Mouse (Mus musculus): ENCODE results near the gene Pim3.

Gene Pim3

GRCm38 (mm10) chr15:88858141-88858541 is 3.8 kb upstream of the Pim3 start:
- no peak for DNase-seq (ENCODE audit: low spot score in 2 of 2)

GRCm38 (mm10) chr15:88858707-88859106 is 3.3 kb upstream of the Pim3 start:
- DNase-seq (ENCODE audit: low spot score in 2 of 2), result no peak

- no peak for DNase-seq (ENCODE audit: low spot score in 2 of 2)
Measured at GRCm38 (mm10) chr15:88859206-88859970, 2.6 kb upstream of the Pim3 start.

GRCm38 (mm10) chr15:88860781-88861180 is 1.2 kb upstream of the Pim3 start:
- DNase-seq (ENCODE audit: low spot score in 2 of 2), result no peak

GRCm38 (mm10) chr15:88862881-88863694 is 1.1 kb downstream of the Pim3 start:
- peak; percentile 54 to 56 for DNase-seq (ENCODE audit: low spot score in 2 of 2)

- DNase-seq (ENCODE audit: low spot score in 2 of 2), result peak; percentile 42 to 68
Measured at GRCm38 (mm10) chr15:88863695-88864231, 1.8 kb downstream of the Pim3 start.

- no peak for DNase-seq (ENCODE audit: low spot score in 2 of 2)
Measured at GRCm38 (mm10) chr15:88864270-88865030, 2.5 kb downstream of the Pim3 start.

- no peak for DNase-seq (ENCODE audit: low spot score in 2 of 2)
Measured at GRCm38 (mm10) chr15:88865061-88865460, 3.1 kb downstream of the Pim3 start.

GRCm38 (mm10) chr15:88865888-88866695 is 4.1 kb downstream of the Pim3 start:
- no peak for DNase-seq (ENCODE audit: low spot score in 2 of 2)

- no peak for DNase-seq (ENCODE audit: low spot score in 2 of 2)
Measured at GRCm38 (mm10) chr15:88866934-88867356, 5.0 kb downstream of the Pim3 start.

GRCm38 (mm10) chr15:88867368-88868023 is 5.5 kb downstream of the Pim3 start:
- DNase-seq (ENCODE audit: low spot score in 2 of 2), result no peak

- no peak for DNase-seq (ENCODE audit: low spot score in 2 of 2)
Measured at GRCm38 (mm10) chr15:88868024-88868742, 6.2 kb downstream of the Pim3 start.

GRCm38 (mm10) chr15:88870418-88871185 is 8.6 kb downstream of the Pim3 start:
- no peak for DNase-seq (ENCODE audit: low spot score in 2 of 2)

- no peak for DNase-seq (ENCODE audit: low spot score in 2 of 2)
Measured at GRCm38 (mm10) chr15:88874061-88874460, 12.1 kb downstream of the Pim3 start.

GRCm38 (mm10) chr15:88874477-88874876 is 12.5 kb downstream of the Pim3 start:
- DNase-seq (ENCODE audit: low spot score in 2 of 2), result no peak

GRCm38 (mm10) chr15:88875625-88876081 is 13.7 kb downstream of the Pim3 start:
- no peak for DNase-seq (ENCODE audit: low spot score in 2 of 2)

- peak; percentile 69 to 88 for DNase-seq (ENCODE audit: low spot score in 2 of 2)
Measured at GRCm38 (mm10) chr15:88876155-88877020, 14.4 kb downstream of the Pim3 start.

- no peak for DNase-seq (ENCODE audit: low spot score in 2 of 2)
Measured at GRCm38 (mm10) chr15:88877021-88877400, 15.0 kb downstream of the Pim3 start.

All from spleen, postnatal 10 days (tissue).